Mouse (Mus musculus) spleen, adult 2 months (tissue): ENCODE results near the gene Rdh19. TPM values are rescaled to one million over a fixed set of nuclear protein-coding genes. Genes with fewer than 3 reads are reported as not detected.

Experiments used
- DNase-seq, 2 experiments: peaks; one replicate each; pipeline versions ENCODE4 v3.0.0 to v3.0.0-alpha.2; 2012 to 2021; ENCODE audit warnings: low spot score in 2 of 2, low read depth in 1 of 2
- H3K27ac ChIP-seq: fragments of 200-500 bp; 2 replicates; pipeline ENCODE4 v1.5.1; 2012; ENCODE audit warnings: low read length, inconsistent platforms; ENCODE audit not compliant: insufficient read depth
- H3K27me3 ChIP-seq: fragments of 200-500 bp; 2 replicates; pipeline ENCODE4 v1.6.1; 2012; ENCODE audit warnings: mild to moderate bottlenecking, moderate library complexity, low read length, inconsistent platforms; ENCODE audit not compliant: control insufficient read depth, insufficient read depth
- H3K36me3 ChIP-seq: fragments of 200-500 bp; 2 replicates; pipeline ENCODE4 v1.6.1; 2012; ENCODE audit warnings: mild to moderate bottlenecking, low read length, inconsistent platforms; ENCODE audit not compliant: control insufficient read depth, insufficient read depth
- H3K4me1 ChIP-seq: fragments of 200-500 bp; 2 replicates; pipeline ENCODE4 v1.6.1; 2011; ENCODE audit warnings: inconsistent platforms; ENCODE audit not compliant: control insufficient read depth, insufficient read depth, insufficient read length
- H3K4me3 ChIP-seq: fragments of 200-500 bp; 2 replicates; pipeline ENCODE4 v1.5.1; 2011; ENCODE audit warnings: mild to moderate bottlenecking, inconsistent platforms; ENCODE audit not compliant: insufficient read depth, insufficient read length; ENCODE audit errors: extremely low read depth
- CTCF ChIP-seq: fragments of 200-500 bp; IDR thresholded peaks from 2 replicates; pipeline ENCODE4 v1.5.1; 2011; ENCODE audit warnings: mild to moderate bottlenecking, inconsistent platforms; ENCODE audit not compliant: insufficient read depth, insufficient read length, insufficient replicate concordance; ENCODE audit errors: extremely low read depth
- POLR2A ChIP-seq: fragments of 200-500 bp; IDR thresholded peaks from 2 replicates; pipeline ENCODE4 v1.6.1; 2011; ENCODE audit warnings: low read depth, low read length, inconsistent platforms
- WGBS: fragments of 180-500 bp; shearing (Covaris S2); methylation state at CpG from one replicate; pipeline ENCODE4 v1.1.7; 2018; 5-methylcytosine and 5-hydroxymethylcytosine counted together
- polyA plus RNA-seq: library from polyadenylated mRNA; depleted of rRNA; stranded (reverse); fragments of >200 nt; gene quantifications from 2 replicates; pipeline ENCODE4 v1.2.3, GENCODE M21; 2012

Gene Rdh19
- polyA plus RNA-seq, 1 experiment: not detected

GRCm38 (mm10) chr10:127848089-127848488, 1.6 kb upstream of the Rdh19 start:
- Histone ChIP-seq H3K4me1 (no peaks in the 10 kb centered on the region), H3K27me3 (no peaks in the 10 kb centered on the region), H3K27ac (no peak overlapping the region), H3K4me3 (no peak overlapping the region), H3K36me3 (no peaks in the 10 kb centered on the region)
- no peak for TF ChIP-seq POLR2A
- no peak for TF ChIP-seq CTCF
- no peak for DNase-seq
- 85% methylated on average over 1 of the region's 1 CpGs for WGBS

- Histone ChIP-seq H3K36me3 (no peaks in the 10 kb centered on the region), H3K4me1 (no peaks in the 10 kb centered on the region), H3K27me3 (no peaks in the 10 kb centered on the region), H3K4me3 (no peak overlapping the region), H3K27ac (no peak overlapping the region)
- DNase-seq: no peak
- TF ChIP-seq POLR2A: no peak
- no peak for TF ChIP-seq CTCF
Measured at GRCm38 (mm10) chr10:127856376-127856775, 6.6 kb downstream of the Rdh19 start.

GRCm38 (mm10) chr10:127864931-127865330, 15.2 kb downstream of the Rdh19 start:
- H3K36me3 ChIP-seq: no peaks in the 10 kb centered on the region
- DNase-seq: no peak
- no peak overlapping the region for H3K4me3 ChIP-seq
- H3K27ac ChIP-seq: no peak overlapping the region
- H3K27me3 ChIP-seq: no peaks in the 10 kb centered on the region
- no peaks in the 10 kb centered on the region for H3K4me1 ChIP-seq
- TF ChIP-seq CTCF (no peak), POLR2A (no peak)

GRCm38 (mm10) chr10:127866232-127866631, 16.5 kb downstream of the Rdh19 start, which contains the start of gene Rdh16f2:
Gene Rdh16f2, plus strand, starts transcription at chr10:127866474.
- Histone ChIP-seq H3K27ac (no peak within 1 kb of the TSS), H3K4me3 (no peak within 1 kb of the TSS), H3K4me1 (no peaks in the 10 kb centered on the region), H3K36me3 (no peaks in the 10 kb centered on the region), H3K27me3 (no peaks in the 10 kb centered on the region)
- WGBS: 89% methylated on average over 3 of the region's 3 CpGs
- no peak for DNase-seq
- TF ChIP-seq POLR2A (no peak), CTCF (no peak)

- Histone ChIP-seq H3K4me1 (no peaks in the 10 kb centered on the region), H3K4me3 (no peak overlapping the region), H3K36me3 (no peaks in the 10 kb centered on the region), H3K27ac (no peak overlapping the region), H3K27me3 (no peaks in the 10 kb centered on the region)
- TF ChIP-seq CTCF (no peak), POLR2A (no peak)
- no peak for DNase-seq
- 85% methylated on average over 4 of the region's 4 CpGs for WGBS
Measured at GRCm38 (mm10) chr10:127872484-127872883, 22.8 kb downstream of the Rdh19 start.

- Histone ChIP-seq H3K4me1 (no peaks in the 10 kb centered on the region), H3K27me3 (no peaks in the 10 kb centered on the region), H3K4me3 (no peak overlapping the region), H3K36me3 (no peaks in the 10 kb centered on the region), H3K27ac (no peak overlapping the region)
- 51% methylated on average over 2 of the region's 2 CpGs for WGBS
- no peak for DNase-seq
- no peak for TF ChIP-seq POLR2A
- no peak for TF ChIP-seq CTCF
Measured at GRCm38 (mm10) chr10:127877681-127878080, 28.0 kb downstream of the Rdh19 start.

GRCm38 (mm10) chr10:127878262-127879057, 28.7 kb downstream of the Rdh19 start:
- H3K4me1 ChIP-seq: no peaks in the 10 kb centered on the region
- WGBS: 72% methylated on average over 3 of the region's 3 CpGs
- no peaks in the 10 kb centered on the region for H3K27me3 ChIP-seq
- no peak for DNase-seq
- no peak overlapping the region for H3K27ac ChIP-seq
- TF ChIP-seq CTCF (no peak), POLR2A (no peak)
- H3K4me3 ChIP-seq: no peak overlapping the region
- no peaks in the 10 kb centered on the region for H3K36me3 ChIP-seq
